Mouse (Mus musculus) layer of hippocampus, adult 6 months (tissue): ENCODE measurements around the gene Olfr1218. TPM values are rescaled to one million over a fixed set of nuclear protein-coding genes. Genes with fewer than 3 reads are reported as not detected.

ENCODE experiments used
- long read RNA-seq, 2 experiments: library from polyadenylated mRNA; unstranded; transcript quantifications; one replicate each; pipeline ENCODE4 v2.0.0; 2019 to 2020
- polyA plus RNA-seq: library from polyadenylated mRNA; unstranded; fragments of <200 nt; fragmentation: Nextera tagmentation; gene quantifications from 2 replicates; pipeline ENCODE4 v1.2.3, GENCODE M21; 2021

Olfr1218 gene
- polyA plus RNA-seq: not detected in 2 replicates
- long read RNA-seq, experiment 1: 0 reads
- long read RNA-seq, experiment 2: 0 reads

DNA sequence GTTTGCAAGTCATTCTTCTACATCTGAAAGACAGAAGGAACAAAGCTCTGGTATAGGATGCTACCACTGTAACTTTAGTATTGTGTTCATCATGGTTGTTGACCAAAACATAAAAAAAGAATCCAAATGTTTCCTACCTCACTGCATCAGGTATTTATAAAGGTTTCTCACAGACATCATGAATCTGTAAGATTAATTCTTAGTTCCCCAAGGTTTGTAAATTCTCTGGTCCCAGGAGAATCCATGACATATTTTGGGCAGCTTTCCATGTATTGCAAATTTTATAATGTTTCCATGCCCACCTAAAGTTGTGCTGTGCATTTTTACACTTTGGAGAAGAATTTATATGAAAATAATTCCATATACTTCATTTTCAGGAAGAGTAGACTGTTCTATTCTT, at the start of gene Olfr1218:
TSS of gene Olfr1218 (minus strand) at position 101 of the 400 bp plus-strand sequence.

DNA sequence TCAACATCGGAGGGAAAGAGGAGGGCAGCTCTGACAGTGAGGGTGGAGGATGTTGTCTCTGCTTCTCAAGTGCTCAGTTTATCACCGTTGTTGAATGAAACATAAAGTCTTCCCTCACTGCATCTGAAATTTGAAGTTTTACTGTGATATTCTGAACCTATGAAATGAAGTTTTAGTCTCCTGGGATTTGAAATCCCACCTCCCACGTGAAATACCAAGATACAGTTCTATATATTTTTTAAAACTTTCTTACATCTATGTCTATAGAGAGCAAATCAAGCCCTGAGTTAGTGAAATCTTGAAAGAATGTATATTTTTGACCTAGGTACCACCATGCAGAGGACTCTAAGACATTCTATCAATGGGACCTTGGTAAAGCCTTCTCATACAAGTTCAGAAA, 45.7 kb upstream of the Olfr1218 start, which contains the start of gene Olfr1220:
TSS of gene Olfr1220 (minus strand) at position 101 of the 400 bp plus-strand sequence.

DNA sequence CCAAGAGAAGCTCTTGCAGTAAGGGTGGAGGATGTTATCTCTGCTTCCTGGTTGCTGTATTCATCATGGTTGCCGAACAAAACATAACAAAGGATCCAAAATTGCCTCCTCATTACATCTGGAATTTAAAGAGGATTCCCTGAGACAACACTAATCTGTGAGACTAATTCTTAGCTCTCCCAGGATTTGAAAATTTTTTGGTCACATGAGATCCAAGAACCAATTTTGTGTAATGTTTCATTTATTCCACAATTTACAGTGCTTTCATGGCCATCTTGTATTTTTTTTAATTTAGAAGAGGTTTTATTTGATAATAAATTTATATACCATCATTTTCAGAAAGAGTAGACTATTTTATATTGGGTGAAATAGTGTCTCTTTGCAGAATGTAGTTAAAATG, 22.4 kb upstream of the Olfr1218 start, which contains the start of gene Olfr1219:
TSS of gene Olfr1219 (minus strand) at position 101 of the 400 bp plus-strand sequence.

DNA sequence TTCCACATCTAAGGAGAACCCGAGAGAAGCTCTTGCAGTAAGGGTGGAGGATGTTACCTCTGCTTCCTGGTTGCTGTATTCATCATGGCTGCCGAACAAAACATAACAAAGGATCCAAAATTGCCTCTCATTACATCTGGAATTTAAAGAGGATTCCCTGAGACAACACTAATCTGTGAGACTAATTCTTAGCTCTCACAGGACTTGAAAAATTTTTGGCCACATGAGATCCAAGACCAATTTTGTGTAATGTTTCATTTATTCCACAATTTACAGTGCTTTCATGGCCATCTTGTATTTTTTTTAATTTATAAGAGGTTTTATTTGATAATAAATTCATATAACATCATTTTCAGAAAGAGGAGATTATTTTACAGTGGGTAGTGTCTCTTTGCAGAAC, 29.0 kb downstream of the Olfr1218 start, which contains the start of gene Olfr1217:
TSS of gene Olfr1217 (minus strand) at position 101 of the 400 bp plus-strand sequence.

DNA sequence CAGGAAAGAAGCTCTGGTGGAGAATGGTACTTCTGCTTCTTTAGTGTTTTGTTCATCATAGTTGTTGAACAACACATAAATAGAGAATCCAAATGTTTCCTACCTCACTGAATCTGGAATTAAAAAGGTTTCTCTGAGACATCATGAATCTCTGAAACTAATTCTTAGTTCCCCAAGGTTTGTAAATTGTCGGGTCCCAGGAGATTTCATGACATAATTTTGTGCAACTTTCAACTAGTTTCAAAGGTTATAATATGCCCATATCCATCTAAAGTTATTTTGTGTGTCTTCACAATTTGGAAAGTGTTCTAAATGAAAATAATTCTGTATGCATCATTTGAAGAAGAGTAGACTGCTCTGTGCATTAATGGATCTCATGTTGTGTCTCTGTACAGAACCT, 42.7 kb downstream of the Olfr1218 start, which contains the start of gene Olfr1216:
TSS of gene Olfr1216 (minus strand) at position 101 of the 400 bp plus-strand sequence.

DNA sequence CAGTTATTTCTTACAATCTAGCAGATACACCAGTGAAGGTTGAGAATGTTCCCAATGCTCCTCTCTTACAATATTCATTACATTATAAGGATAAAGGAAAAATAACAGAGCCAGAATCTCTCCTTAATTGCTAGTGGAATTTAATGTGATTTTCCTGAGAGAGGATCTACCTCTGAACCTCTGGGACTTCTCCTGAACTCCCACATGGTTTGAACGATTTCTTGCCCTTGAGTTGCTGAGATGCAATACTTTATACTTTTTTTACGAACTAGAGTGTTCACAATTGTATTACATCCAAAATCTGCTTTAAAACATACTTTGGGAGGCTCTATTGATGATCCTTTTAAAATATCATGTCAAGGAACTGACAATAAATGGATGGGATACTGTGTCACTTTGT, 54.1 kb downstream of the Olfr1218 start, which contains the start of gene Olfr1215:
TSS of gene Olfr1215 (minus strand) at position 101 of the 400 bp plus-strand sequence.

Other genes starting within 250 kb of the Olfr1218 start
- gene Olfr1202, start 246.7 kb downstream of the Olfr1218 start, polyA plus RNA-seq: not detected in 2 replicates
- not detected in 2 replicates for gene Olfr1205, start 231.4 kb downstream of the Olfr1218 start, polyA plus RNA-seq
- not detected in 2 replicates for gene Olfr1204, start 211.9 kb downstream of the Olfr1218 start, polyA plus RNA-seq
- not detected in 2 replicates for gene Olfr1206, start 198.0 kb downstream of the Olfr1218 start, polyA plus RNA-seq
- gene Olfr1208, start 158.9 kb downstream of the Olfr1218 start, polyA plus RNA-seq: not detected in 2 replicates
- gene Olfr1209, start 146.0 kb downstream of the Olfr1218 start, polyA plus RNA-seq: not detected in 2 replicates
- not detected in 2 replicates for gene Olfr1211, start 123.1 kb downstream of the Olfr1218 start, polyA plus RNA-seq
- gene Olfr1212, start 107.2 kb downstream of the Olfr1218 start, polyA plus RNA-seq: not detected in 2 replicates
- not detected in 2 replicates for gene Gm13762, start 80.9 kb downstream of the Olfr1218 start, polyA plus RNA-seq
- not detected in 2 replicates for gene Olfr1214, start 68.5 kb downstream of the Olfr1218 start, polyA plus RNA-seq
- gene Olfr1215, start 54.2 kb downstream of the Olfr1218 start, polyA plus RNA-seq: not detected in 2 replicates
- not detected in 2 replicates for gene Olfr1216, start 42.8 kb downstream of the Olfr1218 start, polyA plus RNA-seq
- not detected in 2 replicates for gene Olfr1217, start 29.1 kb downstream of the Olfr1218 start, polyA plus RNA-seq
- not detected in 2 replicates for gene Olfr1219, start 22.3 kb upstream of the Olfr1218 start, polyA plus RNA-seq
- gene Olfr1220, start 45.6 kb upstream of the Olfr1218 start, polyA plus RNA-seq: not detected in 2 replicates
- not detected in 2 replicates for gene Olfr1221, start 56.1 kb upstream of the Olfr1218 start, polyA plus RNA-seq
- gene Olfr1222, start 71.9 kb upstream of the Olfr1218 start, polyA plus RNA-seq: not detected in 2 replicates
- not detected in 2 replicates for gene Olfr1223, start 90.4 kb upstream of the Olfr1218 start, polyA plus RNA-seq
- not detected in 2 replicates for gene Olfr1224-ps1, start 102.9 kb upstream of the Olfr1218 start, polyA plus RNA-seq
- not detected in 2 replicates for gene Olfr1225, start 113.5 kb upstream of the Olfr1218 start, polyA plus RNA-seq
- not detected in 2 replicates for gene Olfr1226, start 138.9 kb upstream of the Olfr1218 start, polyA plus RNA-seq
- not detected in 2 replicates for gene Olfr1228, start 192.9 kb upstream of the Olfr1218 start, polyA plus RNA-seq
- not detected in 2 replicates for gene Olfr1229, start 226.8 kb upstream of the Olfr1218 start, polyA plus RNA-seq
- gene Olfr1230, start 236.1 kb upstream of the Olfr1218 start, polyA plus RNA-seq: not detected in 2 replicates
- gene Olfr1231, start 245.9 kb upstream of the Olfr1218 start, polyA plus RNA-seq: not detected in 2 replicates